Mouse (Mus musculus) MEL (cell line): Measurements from ENCODE around the gene Cntn1.

Experiments used
- CTCF ChIP-seq, 3 experiments: IDR thresholded peaks in 2 of 3; conservative IDR thresholded peaks in 1 of 3; 2 replicates each; pipeline ENCODE4 v1.5.1; 2011 to 2012; ENCODE audit warnings: low read length in 3 of 3, low read depth in 2 of 3, mild to moderate bottlenecking in 2 of 3, improper control_type of control experiment in 1 of 3, inconsistent platforms in 1 of 3, mixed read lengths in 1 of 3, moderate library complexity in 1 of 3; ENCODE audit not compliant: control insufficient read depth in 1 of 3, insufficient read depth in 1 of 3, poor library complexity in 1 of 3, severe bottlenecking in 1 of 3
- E2F4 ChIP-seq: IDR thresholded peaks from 2 replicates; pipeline ENCODE4 v1.6.1; 2011; ENCODE audit warnings: low read depth, low read length, improper control_type of control experiment, borderline replicate concordance
- EP300 ChIP-seq, 2 experiments: IDR thresholded peaks; 2 replicates each; pipeline ENCODE4 v1.6.1; 2011; ENCODE audit warnings: improper control_type of control experiment in 2 of 2, low read length in 2 of 2, low read depth in 1 of 2, mild to moderate bottlenecking in 1 of 2
- ETS1 ChIP-seq: IDR thresholded peaks from 2 replicates; pipeline ENCODE4 v1.6.1; 2012; ENCODE audit warnings: low read depth, mild to moderate bottlenecking, inconsistent platforms, low read length, improper control_type of control experiment, moderate library complexity
- HCFC1 ChIP-seq: IDR thresholded peaks from 2 replicates; pipeline ENCODE4 v1.6.1; 2012; ENCODE audit warnings: low read depth, mild to moderate bottlenecking, inconsistent platforms, low read length, improper control_type of control experiment, moderate library complexity
- POLR2A ChIP-seq, 2 experiments: IDR thresholded peaks; 2 replicates each; pipeline ENCODE4 v1.6.1; 2011 to 2012; ENCODE audit warnings: low read length in 2 of 2, mild to moderate bottlenecking in 2 of 2, control low read depth in 1 of 2, improper control_type of control experiment in 1 of 2, low read depth in 1 of 2, moderate library complexity in 1 of 2; ENCODE audit not compliant: control insufficient read depth in 1 of 2, insufficient read depth in 1 of 2, poor library complexity in 1 of 2
- RCOR1 ChIP-seq: IDR thresholded peaks from 2 replicates; pipeline ENCODE4 v1.6.1; 2012; ENCODE audit warnings: low read depth, mild to moderate bottlenecking, inconsistent platforms, low read length, improper control_type of control experiment
- TAL1 ChIP-seq: IDR thresholded peaks from 2 replicates; pipeline ENCODE4 v1.6.1; 2012; ENCODE audit warnings: mild to moderate bottlenecking, inconsistent platforms, low read length, moderate library complexity, mixed read lengths

- TF ChIP-seq POLR2A (IDR thresholded peaks at IDR 0.05; ENCODE audit: control insufficient read depth in 1 of 2, insufficient read depth in 1 of 2, low read depth in 1 of 2, low read length in 2 of 2, poor library complexity in 1 of 2), result no peak
- no peak for TF ChIP-seq EP300 (IDR thresholded peaks at IDR 0.05; ENCODE audit: low read depth in 1 of 2, low read length in 2 of 2)
- no peak for TF ChIP-seq RCOR1
- no peak for TF ChIP-seq CTCF (IDR thresholded peaks at IDR 0.05 in 2 of 3, conservative IDR thresholded peaks at IDR 0.05 in 1 of 3; ENCODE audit: control insufficient read depth in 1 of 3, insufficient read depth in 1 of 3, low read depth in 2 of 3, low read length in 3 of 3, poor library complexity in 1 of 3, severe bottlenecking in 1 of 3)
- no peak for TF ChIP-seq TAL1
- TF ChIP-seq ETS1, result no peak
- no peak for TF ChIP-seq E2F4
- TF ChIP-seq HCFC1, result no peak
These were observed 217.9 kb downstream of the Cntn1 start for GRCm38 (mm10) chr15:92268741-92269322.
